Mouse (Mus musculus) heart, embryonic 16.5 days (tissue): ENCODE results near the gene Ran. TPM values are rescaled to one million over a fixed set of nuclear protein-coding genes. Genes with fewer than 3 reads are reported as not detected.

Experiments
- ATAC-seq: fragments of 200-750 bp; cut with Nextera tagmentation; replicated peaks from 2 replicates; pipeline ENCODE4 v1.8.0; 2017; ENCODE audit warnings: moderate number of reproducible peaks; ENCODE audit not compliant: insufficient read depth, low FRiP score; ENCODE audit errors: extremely low read depth
- H3K27ac ChIP-seq: fragments of 300-500 bp; sonication (generic); 2 replicates; pipeline ENCODE4 v1.5.1; 2014; ENCODE audit warnings: mild to moderate bottlenecking, low read length, control low read depth, moderate library complexity
- H3K27me3 ChIP-seq: fragments of 300-500 bp; sonication (generic); 2 replicates; pipeline ENCODE4 v1.6.1; 2014; ENCODE audit warnings: low read length, mixed read lengths; ENCODE audit not compliant: control insufficient read depth, insufficient read depth
- H3K36me3 ChIP-seq: fragments of 300-500 bp; sonication (generic); 2 replicates; pipeline ENCODE4 v1.6.1; 2014; ENCODE audit not compliant: control insufficient read depth, insufficient read depth
- H3K4me1 ChIP-seq: fragments of 300-500 bp; sonication (generic); 2 replicates; pipeline ENCODE4 v1.6.1; 2014; ENCODE audit warnings: low read length, mixed read lengths; ENCODE audit not compliant: control insufficient read depth, insufficient read depth
- H3K4me2 ChIP-seq: fragments of 300-500 bp; sonication (generic); 2 replicates; pipeline ENCODE4 v1.6.1; 2014; ENCODE audit warnings: low read depth, mild to moderate bottlenecking, control low read depth, low read length
- H3K4me3 ChIP-seq: fragments of 300-500 bp; sonication (generic); 2 replicates; pipeline ENCODE4 v1.5.1; 2014; ENCODE audit warnings: mild to moderate bottlenecking, control low read depth, low read length
- H3K9ac ChIP-seq: fragments of 300-500 bp; sonication (generic); 2 replicates; pipeline ENCODE4 v1.6.1; 2014; ENCODE audit warnings: low read length, control low read depth
- H3K9me3 ChIP-seq: fragments of 300-500 bp; sonication (generic); replicated peaks from 2 replicates; pipeline ENCODE4 v1.6.1; 2016; ENCODE audit warnings: low read length; ENCODE audit not compliant: control insufficient read depth
- WGBS: fragments of 180-500 bp; shearing (Covaris S2); extraction: QIAGEN DNeasy Blood & Tissue Kit; methylation state at CpG from one replicate; pipeline ENCODE4 v1.1.7; 2014; 5-methylcytosine and 5-hydroxymethylcytosine counted together
- polyA plus RNA-seq: library from polyadenylated mRNA; unstranded; fragments of >200 nt; fragmentation: Nextera tagmentation; extraction: Ambion mirVana; gene quantifications from 2 replicates; pipeline ENCODE4 v1.2.1, GENCODE M21; 2015

The Ran gene
- polyA plus RNA-seq, 1 experiment from 2014 or later = 358 TPM

DNA sequence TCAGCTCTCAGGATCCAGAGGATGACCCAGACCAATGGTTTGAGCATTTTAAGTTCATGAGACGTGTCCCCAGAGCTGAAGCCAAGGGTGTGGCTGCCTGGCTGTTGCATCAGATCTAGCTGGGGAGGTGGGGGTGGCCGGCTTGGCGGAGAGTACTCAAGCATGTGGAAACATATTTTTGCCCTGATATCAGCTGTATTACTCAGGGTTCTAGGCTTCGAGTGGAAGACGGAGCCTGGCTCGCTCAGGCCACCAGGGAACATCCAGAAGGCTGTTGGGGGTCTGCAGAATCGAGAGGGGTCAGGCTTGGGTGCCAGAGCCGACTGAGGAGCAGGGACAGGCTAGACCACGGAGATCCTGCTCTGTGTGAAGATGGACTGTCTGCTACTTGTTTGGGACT lies 46.1 kb downstream of the Ran start:
- ATAC-seq = no peak
- H3K27ac ChIP-seq = no peak overlapping the region
- H3K9ac ChIP-seq = no peak overlapping the region
- H3K4me3 ChIP-seq = no peak overlapping the region
- peaks cover 13% of the 10 kb centered on the region for H3K27me3 ChIP-seq
- peaks cover 3% of the 10 kb centered on the region; the same call in 1 of the 2 replicates for H3K4me1 ChIP-seq
- H3K4me2 ChIP-seq = no peak overlapping the region
- no peaks in the 10 kb centered on the region for H3K9me3 ChIP-seq
- H3K36me3 ChIP-seq = no peaks in the 10 kb centered on the region
- 57% methylated on average over 9 of the region's 9 CpGs for WGBS

DNA sequence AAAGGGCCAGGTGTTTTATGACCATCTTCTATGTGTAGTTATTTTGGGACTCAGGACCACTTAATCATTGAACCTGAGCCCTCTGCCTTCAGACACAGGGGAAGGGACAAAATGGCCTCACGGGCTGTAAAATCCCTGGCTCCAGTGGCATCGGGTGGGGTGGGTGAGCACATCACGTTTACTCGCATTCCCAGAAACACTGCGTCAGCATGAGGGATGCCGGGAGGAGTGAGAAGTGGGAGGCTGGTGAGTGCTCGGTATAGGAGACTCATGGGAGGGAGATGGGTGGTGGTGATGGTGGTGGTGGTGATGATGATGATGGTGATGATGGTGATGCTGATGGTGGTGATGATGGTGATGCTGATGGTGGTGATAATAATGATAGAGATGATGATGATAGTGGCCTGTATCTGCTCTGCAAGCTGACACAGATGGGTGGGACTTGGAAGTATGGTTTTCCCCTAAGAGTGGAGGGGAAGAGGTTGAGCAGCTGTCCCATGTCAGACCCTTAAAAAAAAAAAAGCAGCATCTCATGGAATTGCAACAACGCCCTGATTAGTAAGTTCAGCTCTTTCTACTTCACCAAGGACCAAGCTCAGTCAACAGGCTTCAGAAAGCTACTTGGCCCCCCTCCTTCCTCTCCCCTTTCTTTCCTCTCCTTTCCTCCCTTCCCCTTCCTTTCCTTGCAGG lies 46.8 kb downstream of the Ran start:
- Histone ChIP-seq H3K9ac (no peak overlapping the region), H3K4me1 (peaks cover 3% of the 10 kb centered on the region; the same call in 1 of the 2 replicates), H3K27me3 (peaks cover 11% of the 10 kb centered on the region), H3K36me3 (no peaks in the 10 kb centered on the region), H3K4me2 (no peak overlapping the region), H3K4me3 (no peak overlapping the region), H3K9me3 (no peaks in the 10 kb centered on the region), H3K27ac (peak overlapping the region; percentile 13; the same call in 1 of the 2 replicates)
- 70% methylated on average over 8 of the region's 8 CpGs for WGBS
- ATAC-seq = no peak

DNA sequence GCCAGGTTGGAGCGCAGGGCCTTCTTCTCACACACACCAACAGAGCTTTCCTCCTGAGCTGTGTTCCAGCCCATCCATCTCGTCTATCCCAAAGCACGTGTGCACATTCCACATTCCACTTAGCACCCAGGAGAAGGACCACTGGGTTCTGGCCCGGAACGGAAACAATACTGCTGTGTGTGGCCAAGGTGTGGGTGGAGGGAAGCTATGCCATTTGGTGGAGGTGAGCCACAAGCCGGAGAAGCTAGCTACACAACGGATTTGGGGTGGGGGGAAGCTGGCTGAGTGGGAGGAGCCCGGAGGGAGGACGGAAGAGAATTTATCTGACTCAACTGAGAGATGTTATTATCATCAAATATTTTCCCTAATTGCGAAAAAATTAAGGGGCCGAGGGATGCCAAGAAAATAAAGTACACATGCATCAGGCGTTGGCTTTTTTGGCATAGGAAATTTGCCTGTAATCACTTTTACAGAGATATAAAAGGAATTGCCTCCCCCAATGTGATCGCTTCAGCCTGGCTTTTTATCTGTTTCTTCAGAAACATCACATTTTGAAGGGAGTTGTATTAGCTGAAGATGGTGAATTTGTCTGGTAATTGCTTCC lies 47.5 kb downstream of the Ran start:
- Histone ChIP-seq H3K4me2 (no peak overlapping the region; the same call in 1 of the 2 replicates), H3K4me1 (peaks cover 3% of the 10 kb centered on the region; the same call in 1 of the 2 replicates), H3K9me3 (no peaks in the 10 kb centered on the region), H3K36me3 (no peaks in the 10 kb centered on the region), H3K27me3 (peaks cover 5% of the 10 kb centered on the region), H3K4me3 (no peak overlapping the region), H3K27ac (peak overlapping the region; percentile 13; the same call in 1 of the 2 replicates), H3K9ac (no peak overlapping the region)
- WGBS = 57% methylated on average over 13 of the region's 13 CpGs
- no peak for ATAC-seq

DNA sequence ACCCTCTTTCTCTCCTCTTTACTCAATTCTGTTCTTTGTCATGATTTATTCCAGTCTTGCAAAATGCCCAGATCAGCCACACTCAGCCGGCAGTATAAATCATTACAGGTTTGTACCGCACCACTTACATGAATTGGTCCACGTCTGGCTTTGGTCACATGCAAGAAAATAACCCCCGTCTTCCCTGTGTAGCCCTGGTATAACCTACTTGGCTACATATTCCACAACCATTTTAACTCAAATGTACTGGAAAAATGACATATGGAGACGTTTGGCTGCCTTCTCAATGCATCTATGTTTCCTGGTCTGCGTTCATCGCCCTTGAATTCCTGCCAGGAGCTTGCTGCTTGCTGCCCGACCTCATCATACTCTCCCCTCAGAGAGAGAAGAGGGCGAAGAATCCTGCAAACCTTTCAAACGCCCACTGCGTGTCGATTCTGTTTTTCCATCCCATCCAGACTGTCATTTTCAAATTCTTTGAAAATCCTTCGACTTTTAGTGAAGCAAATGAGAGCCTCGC lies 52.0 kb downstream of the Ran start:
- 66% methylated on average over 14 of the region's 14 CpGs for WGBS
- 0 out of 2 replicates have a peak, but pooled peaks cover 2% of the 10 kb centered on the region for H3K27me3 ChIP-seq
- H3K4me2 ChIP-seq = no peak overlapping the region
- H3K9me3 ChIP-seq = no peaks in the 10 kb centered on the region
- no peaks in the 10 kb centered on the region for H3K4me1 ChIP-seq
- no peak for ATAC-seq
- H3K36me3 ChIP-seq = no peaks in the 10 kb centered on the region
- no peak overlapping the region for H3K9ac ChIP-seq
- no peak overlapping the region for H3K27ac ChIP-seq
- no peak overlapping the region for H3K4me3 ChIP-seq

DNA sequence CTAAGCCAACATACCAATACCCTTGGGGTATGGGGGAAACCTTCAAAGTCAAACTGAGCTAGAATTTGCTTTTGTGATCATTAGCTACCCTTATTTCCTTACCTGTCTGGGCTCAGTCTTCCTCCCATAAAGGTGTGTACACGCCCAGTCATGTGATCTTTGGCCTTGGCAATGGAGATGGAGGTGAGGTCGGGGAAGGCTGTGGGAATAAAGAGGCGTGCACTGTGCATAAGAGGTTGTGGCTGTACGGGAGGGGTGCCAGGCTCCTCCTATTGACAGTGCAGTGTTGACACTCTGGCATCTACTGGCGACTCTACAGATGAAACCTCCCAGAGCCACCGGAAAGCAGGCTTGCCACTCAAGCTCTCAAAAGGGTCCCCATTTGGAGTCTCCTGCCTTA lies 53.5 kb downstream of the Ran start:
- no peak overlapping the region for H3K4me3 ChIP-seq
- ATAC-seq = no peak
- no peak overlapping the region for H3K27ac ChIP-seq
- 39% methylated on average over 6 of the region's 6 CpGs for WGBS
- H3K27me3 ChIP-seq = 0 out of 2 replicates have a peak, but pooled peaks cover 2% of the 10 kb centered on the region
- H3K4me1 ChIP-seq = no peaks in the 10 kb centered on the region
- H3K9ac ChIP-seq = no peak overlapping the region
- no peaks in the 10 kb centered on the region for H3K9me3 ChIP-seq
- no peaks in the 10 kb centered on the region for H3K36me3 ChIP-seq
- no peak overlapping the region for H3K4me2 ChIP-seq

Other genes with a start within 250 kb of the Ran start
- 0.14 and 0.22 TPM in 2 replicates for gene Rimbp2, start 66.6 kb upstream of the Ran start, polyA plus RNA-seq
- gene Stx2, start 11.5 kb upstream of the Ran start, polyA plus RNA-seq = 23.0 and 25.1 TPM in 2 replicates
- gene Adgrd1, start 76.7 kb downstream of the Ran start, polyA plus RNA-seq = 2.6 and 3.1 TPM in 2 replicates